Mouse (Mus musculus): ENCODE data around the gene Cirbp.
"Not testable (repeated sequence)": the region's sequence is repeated elsewhere in the genome, so short reads cannot be mapped to it uniquely, and the experiment has no call there.

The Cirbp gene

GRCm38 (mm10) chr10:80163721-80164120 lies 2.1 kb upstream of the Cirbp start:
- peak; percentile 81 for DNase-seq (ENCODE audit: low spot score)

- no peak for DNase-seq (ENCODE audit: low spot score)
These were observed 1.4 kb upstream of the Cirbp start for GRCm38 (mm10) chr10:80164161-80164997.

- peak; percentile 98 for DNase-seq (ENCODE audit: low spot score)
These were observed 814 bp upstream of the Cirbp start for GRCm38 (mm10) chr10:80164998-80165344.

GRCm38 (mm10) chr10:80166136-80166535 lies 351 bp downstream of the Cirbp start:
- not testable (repeated sequence) for DNase-seq (ENCODE audit: low spot score)

GRCm38 (mm10) chr10:80167460-80168037 lies 1.8 kb downstream of the Cirbp start:
- DNase-seq (ENCODE audit: low spot score) = peak; percentile 99

GRCm38 (mm10) chr10:80168038-80168661 lies 2.4 kb downstream of the Cirbp start:
- DNase-seq (ENCODE audit: low spot score) = peak; percentile 95

GRCm38 (mm10) chr10:80169070-80169469 lies 3.3 kb downstream of the Cirbp start:
- no peak for DNase-seq (ENCODE audit: low spot score)

- no peak for DNase-seq (ENCODE audit: low spot score)
These were observed 3.9 kb downstream of the Cirbp start for GRCm38 (mm10) chr10:80169651-80170050.

- no peak for DNase-seq (ENCODE audit: low spot score)
These were observed 4.3 kb downstream of the Cirbp start for GRCm38 (mm10) chr10:80170052-80170451.

- no peak for DNase-seq (ENCODE audit: low spot score)
These were observed 4.8 kb downstream of the Cirbp start for GRCm38 (mm10) chr10:80170601-80171021.

GRCm38 (mm10) chr10:80171252-80171651 lies 5.5 kb downstream of the Cirbp start:
- no peak for DNase-seq (ENCODE audit: low spot score)

- DNase-seq (ENCODE audit: low spot score) = no peak
These were observed 6.2 kb downstream of the Cirbp start for GRCm38 (mm10) chr10:80171760-80172526.

- peak; percentile 88 for DNase-seq (ENCODE audit: low spot score)
These were observed 6.9 kb downstream of the Cirbp start, which contains the start of gene 1600002K03Rik for GRCm38 (mm10) chr10:80172527-80173292. Gene 1600002K03Rik (plus strand): TSS chr10:80172944.

- no peak for DNase-seq (ENCODE audit: low spot score)
These were observed 7.6 kb downstream of the Cirbp start for GRCm38 (mm10) chr10:80173358-80173757.

- no peak for DNase-seq (ENCODE audit: low spot score)
These were observed 8.3 kb downstream of the Cirbp start for GRCm38 (mm10) chr10:80173955-80174640.

GRCm38 (mm10) chr10:80174705-80175104 lies 8.9 kb downstream of the Cirbp start:
- DNase-seq (ENCODE audit: low spot score) = no peak

- no peak for DNase-seq (ENCODE audit: low spot score)
These were observed 9.9 kb downstream of the Cirbp start for GRCm38 (mm10) chr10:80175536-80176269.

- no peak for DNase-seq (ENCODE audit: low spot score)
These were observed 10.6 kb downstream of the Cirbp start for GRCm38 (mm10) chr10:80176270-80176834.

- DNase-seq (ENCODE audit: low spot score) = no peak
These were observed 11.9 kb downstream of the Cirbp start for GRCm38 (mm10) chr10:80177441-80178279.
